Mouse (Mus musculus) thymus, postnatal 14 days (tissue): ENCODE measurements around the gene Abca4.
"Not testable (repeated sequence)": the region's sequence is repeated elsewhere in the genome, so short reads cannot be mapped to it uniquely, and the experiment has no call there.

Experiments used
- DNase-seq: peaks from one replicate; pipeline ENCODE4 v3.0.0; 2021

Gene Abca4

DNA sequence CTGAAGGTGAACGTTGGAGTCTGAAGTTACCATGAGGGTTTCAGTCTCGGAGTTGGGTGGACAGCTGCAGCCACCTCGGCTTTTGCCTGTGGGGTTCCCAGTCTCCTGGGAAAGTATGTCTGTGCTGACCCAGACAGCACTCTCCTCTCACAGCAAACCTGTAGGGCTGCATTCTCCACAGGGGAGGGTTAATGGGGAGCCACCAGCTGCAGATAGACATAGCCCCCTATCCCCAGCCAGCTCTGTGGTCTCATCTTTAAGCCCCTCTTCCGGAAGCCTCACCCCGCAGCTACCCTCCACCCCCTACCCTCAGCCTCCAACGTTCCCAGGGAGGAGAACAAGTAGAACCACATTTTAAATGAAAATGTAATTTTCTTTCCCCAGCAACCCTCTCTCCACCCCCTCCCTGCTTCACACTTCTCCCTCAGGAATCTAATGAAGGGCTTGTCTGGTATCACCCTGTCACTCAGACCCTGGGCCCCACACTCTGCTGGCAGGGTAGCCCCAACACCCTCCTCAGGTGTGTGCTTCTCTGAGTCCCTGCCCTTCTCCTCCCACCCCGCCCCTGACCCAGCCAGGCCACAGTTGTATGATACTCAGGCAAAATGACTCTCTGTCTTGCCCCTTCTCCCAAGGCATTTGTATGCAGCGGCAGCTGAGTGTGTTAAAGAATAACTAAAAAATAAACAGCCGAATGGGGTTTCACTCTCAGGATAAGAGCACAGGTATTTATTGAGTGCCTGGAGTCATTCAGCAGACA lies 14.4 kb downstream of the Abca4 start:
- DNase-seq: no peak

GRCm38 (mm10) chr3:122062586-122062985 lies 18.3 kb downstream of the Abca4 start:
- DNase-seq: no peak

DNA sequence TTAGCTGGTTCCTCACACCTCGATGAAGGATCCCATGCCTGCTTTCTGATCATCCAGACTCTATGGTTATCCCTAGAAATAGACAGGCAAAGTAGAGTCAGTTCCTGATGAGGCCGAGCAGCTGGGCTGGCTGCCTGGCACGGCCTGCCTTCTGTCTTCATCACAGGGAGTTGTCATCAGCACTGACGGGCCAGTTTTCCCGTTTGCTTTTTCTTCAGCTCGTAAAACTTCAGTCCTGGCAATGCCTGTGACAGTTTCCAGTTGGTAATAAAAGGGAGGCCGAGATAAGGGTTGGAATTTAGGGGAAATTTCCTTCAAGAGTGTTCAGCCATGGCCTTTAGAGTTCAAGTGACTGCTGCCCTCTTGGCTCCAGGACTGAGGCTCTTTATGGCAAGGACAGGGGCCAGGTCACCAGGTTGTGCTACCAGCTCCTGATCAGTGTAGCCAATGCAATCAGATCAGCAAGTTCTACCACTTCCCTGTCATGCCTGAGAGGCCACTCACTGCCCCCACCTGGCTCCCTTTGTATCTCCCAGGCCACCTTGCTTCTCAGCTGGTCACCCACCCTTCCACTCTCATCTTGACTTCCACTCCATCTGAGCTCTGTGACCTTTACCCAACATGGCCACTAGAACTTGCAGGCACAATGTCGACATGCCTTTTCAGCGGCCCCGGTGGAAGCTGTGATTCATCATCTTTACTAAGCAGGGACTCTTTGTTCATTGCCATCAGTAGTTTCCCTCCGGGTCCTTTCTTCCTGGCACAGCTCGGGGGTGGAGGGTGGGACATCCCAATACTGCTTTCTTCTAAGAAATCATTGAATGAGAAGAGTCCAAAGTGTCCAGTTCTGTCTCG lies 20.5 kb downstream of the Abca4 start:
- no peak for DNase-seq

GRCm38 (mm10) chr3:122071769-122072168 lies 27.5 kb downstream of the Abca4 start:
- DNase-seq: no peak

- DNase-seq: no peak
These were observed 28.7 kb downstream of the Abca4 start for GRCm38 (mm10) chr3:122072646-122073571.

GRCm38 (mm10) chr3:122073595-122073994 lies 29.4 kb downstream of the Abca4 start:
- DNase-seq: no peak

DNA sequence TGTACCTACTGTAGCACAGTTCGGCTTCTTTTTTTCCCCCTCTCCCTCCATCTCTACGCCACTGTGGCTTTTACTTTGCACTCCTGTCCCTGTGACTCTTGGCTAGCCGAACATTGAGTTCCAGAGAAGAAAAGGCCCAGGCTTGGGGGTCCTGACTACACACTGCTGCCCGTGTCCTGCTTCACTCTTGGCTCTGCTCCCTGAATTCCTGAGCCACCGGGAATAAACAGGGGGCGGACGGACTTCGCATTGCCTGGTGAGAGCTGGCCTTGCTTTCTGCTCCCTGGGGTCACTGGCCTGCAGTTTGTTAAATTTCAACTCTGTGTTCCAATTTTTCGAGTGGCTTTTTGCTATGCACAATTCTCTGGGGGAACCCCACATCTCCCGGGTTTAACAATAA lies 30.1 kb downstream of the Abca4 start:
- no peak for DNase-seq

DNA sequence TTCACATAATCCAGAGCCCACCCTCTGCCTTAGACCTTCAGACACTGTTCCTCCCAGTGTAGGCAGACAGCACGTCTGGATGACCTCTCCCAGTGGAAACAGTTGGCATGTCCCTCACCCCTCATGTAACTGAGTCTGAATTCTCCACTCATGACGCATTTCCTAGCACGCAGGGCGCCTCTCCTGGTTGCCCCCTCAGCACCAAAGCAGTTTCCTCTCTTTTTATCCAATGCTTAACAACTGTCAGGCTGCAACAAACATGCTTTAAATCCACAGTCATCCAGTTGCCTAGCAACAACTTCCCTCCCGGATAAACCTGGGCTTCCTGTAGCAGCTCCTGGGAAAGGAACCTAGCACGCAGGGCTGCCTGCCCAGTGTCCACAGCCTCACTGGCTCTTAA lies 33.9 kb downstream of the Abca4 start:
- DNase-seq: no peak

DNA sequence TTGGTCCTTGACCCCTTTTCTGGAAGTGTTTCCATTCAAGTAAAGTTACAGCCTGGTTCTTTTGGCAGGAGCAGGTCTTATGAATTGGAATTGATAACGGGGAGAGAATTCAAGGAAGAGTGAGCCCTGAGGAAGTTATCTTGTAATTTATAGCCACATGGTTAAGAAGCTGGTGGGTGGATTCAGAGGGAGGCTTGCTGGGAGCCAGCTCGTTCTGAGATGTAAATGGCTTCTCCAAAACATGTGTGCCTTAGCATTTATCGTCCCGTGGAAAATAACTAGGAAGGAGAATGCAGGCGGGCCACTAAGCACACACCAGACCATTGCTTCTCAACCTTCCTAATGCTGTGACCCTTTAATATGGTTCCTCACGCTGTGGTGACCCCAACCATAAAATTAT lies 34.9 kb downstream of the Abca4 start:
- DNase-seq: no peak

- not testable (repeated sequence) for DNase-seq
These were observed 37.4 kb downstream of the Abca4 start for GRCm38 (mm10) chr3:122081634-122082033.

DNA sequence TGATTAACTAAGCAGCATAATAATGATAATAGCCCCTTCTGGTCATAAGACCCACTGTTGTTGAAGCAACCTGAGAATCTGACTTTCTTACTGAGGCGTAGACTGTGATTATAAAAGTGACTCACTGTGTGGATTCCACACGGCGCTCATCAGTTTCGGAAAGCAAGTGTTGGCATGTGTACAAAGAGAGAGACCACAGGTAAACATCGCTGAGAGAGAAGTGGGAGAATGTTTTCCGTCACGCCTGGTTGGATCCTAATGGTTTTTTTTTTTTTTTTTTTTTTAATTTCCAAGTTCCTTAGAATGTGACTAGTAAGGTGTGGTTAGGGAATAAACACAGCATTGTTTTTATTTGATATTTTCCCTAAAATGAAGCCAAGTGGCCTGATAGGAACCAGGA lies 38.1 kb downstream of the Abca4 start:
- no peak for DNase-seq

DNA sequence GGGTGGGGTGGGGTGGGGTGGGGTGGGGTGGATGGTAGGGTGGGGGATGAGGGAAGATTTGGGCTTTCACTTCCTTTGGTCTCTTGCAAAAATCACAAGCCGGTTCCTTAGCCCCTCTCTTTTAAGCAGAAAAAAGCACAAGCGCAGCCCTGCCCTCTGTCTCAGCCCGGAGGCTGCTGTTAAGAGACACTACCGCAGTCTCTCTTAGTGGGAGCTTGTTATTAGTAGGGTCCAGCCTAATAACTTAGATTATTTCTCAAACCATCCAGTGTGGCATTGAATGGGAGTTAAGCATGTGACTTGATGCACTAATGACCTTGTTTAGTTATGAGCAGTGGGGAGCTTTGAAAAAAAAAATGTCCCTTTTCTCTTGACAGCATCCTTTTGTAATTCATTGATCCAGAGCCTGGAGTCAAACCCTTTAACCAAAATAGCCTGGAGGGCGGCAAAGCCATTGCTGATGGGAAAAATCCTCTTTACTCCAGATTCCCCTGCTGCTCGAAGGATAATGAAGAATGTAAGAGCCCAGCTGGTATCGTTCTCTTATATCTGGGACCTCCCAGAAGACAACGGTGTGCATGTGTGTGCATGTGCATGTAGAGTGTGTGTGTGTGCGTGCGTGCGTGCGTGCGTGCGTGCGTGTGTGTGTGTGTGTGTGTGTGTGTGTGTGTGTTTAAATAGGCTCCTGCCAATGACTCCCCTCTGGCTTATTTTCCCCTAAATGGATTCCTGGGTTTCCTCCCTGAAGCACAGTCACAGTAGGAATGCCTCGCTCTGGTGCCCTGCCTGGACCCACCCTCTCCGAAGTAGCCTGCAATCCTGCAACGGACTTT lies 41.1 kb downstream of the Abca4 start:
- DNase-seq: no peak

- no peak for DNase-seq
These were observed 43.9 kb downstream of the Abca4 start for GRCm38 (mm10) chr3:122088054-122088681.

DNA sequence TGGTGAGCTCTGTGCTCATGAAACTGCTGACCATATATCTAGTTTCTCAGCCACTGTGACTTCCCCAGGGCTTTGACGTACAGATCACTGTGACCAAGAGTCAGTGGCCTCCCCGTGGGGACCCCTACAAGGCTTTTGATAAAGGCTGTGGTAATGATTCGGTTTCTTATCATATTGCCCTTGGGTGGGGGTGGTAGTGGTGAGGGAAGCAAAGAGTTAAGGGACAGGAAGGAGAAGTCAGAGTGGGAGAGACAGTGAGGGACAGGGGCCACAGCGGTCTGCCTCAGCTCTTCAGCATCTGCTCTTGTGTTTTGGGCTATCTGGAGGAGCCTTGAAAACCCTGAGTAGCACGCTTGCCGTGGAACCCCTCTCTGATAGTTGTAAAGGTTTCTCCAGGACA lies 46.1 kb downstream of the Abca4 start:
- DNase-seq: no peak

- no peak for DNase-seq
These were observed 55.5 kb downstream of the Abca4 start for GRCm38 (mm10) chr3:122099713-122100112.

- DNase-seq: no peak
These were observed 57.8 kb downstream of the Abca4 start for GRCm38 (mm10) chr3:122102091-122102490.

DNA sequence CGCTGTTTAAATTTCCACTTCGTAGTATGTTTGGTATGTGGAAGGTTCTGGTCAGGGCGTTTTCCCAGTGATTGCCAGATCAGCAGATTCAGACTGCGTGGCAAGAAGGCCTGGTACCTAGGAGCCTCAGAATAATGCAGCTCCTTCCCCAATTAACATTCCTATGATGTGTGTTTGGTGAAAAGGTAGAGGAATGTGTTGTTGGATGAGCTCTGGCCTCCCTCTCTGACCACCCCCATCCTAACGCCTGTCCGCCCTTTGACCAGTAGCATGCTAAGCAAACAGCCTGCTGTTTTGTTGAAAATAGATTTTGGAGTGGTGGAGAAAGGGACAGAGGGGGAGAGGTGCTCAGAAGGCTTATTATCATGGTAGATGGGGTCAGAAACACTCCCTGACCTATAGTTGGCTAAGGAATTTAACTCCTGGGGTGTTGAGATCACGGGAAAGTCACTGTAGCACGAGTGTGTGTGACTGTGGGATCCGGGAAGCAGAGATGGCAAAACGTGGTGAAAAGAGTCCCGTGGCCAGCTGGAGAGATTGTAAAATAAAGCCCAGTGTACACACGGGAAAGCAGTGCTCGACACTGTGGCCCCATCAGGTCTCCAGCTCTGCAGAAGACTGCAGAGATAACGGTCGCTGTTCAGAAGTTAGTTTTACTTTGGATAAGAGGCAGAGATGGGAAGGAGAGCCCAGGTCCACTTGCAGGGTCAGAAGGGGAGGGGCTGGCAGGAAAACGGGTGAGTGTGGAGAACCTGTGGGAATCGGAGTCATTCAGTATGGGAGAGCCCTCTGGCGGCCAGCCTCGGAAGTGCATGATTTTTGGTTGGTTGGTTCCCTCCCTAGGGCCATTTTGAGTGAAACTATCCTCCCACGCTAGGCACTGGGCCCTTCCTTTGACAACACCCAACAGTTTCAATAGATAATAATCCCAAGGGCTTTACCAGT lies 59.9 kb downstream of the Abca4 start:
- peak; percentile 72 for DNase-seq

GRCm38 (mm10) chr3:122106920-122107319 lies 62.7 kb downstream of the Abca4 start:
- DNase-seq: no peak

GRCm38 (mm10) chr3:122107643-122108194 lies 63.5 kb downstream of the Abca4 start:
- no peak for DNase-seq

DNA sequence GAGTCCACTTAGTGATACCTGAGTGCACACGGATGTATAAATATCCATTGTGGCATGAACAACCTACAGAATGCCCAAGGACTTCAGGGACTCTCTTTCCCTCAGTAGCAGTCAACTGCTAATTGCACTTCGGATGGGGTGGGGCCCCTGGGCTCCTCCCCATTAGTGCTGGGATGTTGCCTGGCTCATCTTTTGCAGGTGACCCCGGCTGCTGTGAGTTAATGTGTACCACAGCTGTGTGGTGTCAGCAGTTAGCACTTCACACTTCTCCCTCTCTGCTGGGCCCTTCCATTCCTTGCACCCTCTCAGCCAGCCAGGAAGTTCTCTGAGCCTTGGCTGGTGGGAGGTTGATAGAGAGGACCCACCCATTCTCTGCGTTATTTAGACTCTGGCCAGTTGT lies 65.2 kb downstream of the Abca4 start:
- no peak for DNase-seq
